Mouse (Mus musculus) inflammation-experienced regulatory T-cells, adult 6 months (primary cell): ENCODE measurements around the gene Dirc2. TPM values are rescaled to one million over a fixed set of nuclear protein-coding genes. Genes with fewer than 3 reads are reported as not detected.

Experiments
- ATAC-seq: one replicate; pipeline ENCODE4 v1.8.0; 2017
- polyA plus RNA-seq, 3 experiments: library from polyadenylated mRNA; unstranded; fragments of 100-300 nt; shearing (Covaris generic); gene quantifications; one replicate each; pipeline ENCODE4 v1.2.1; 2017

Dirc2 gene
- polyA plus RNA-seq, 3 experiments from 2014 or later, result 1.4 to 4.9 (median 1.9) TPM

DNA sequence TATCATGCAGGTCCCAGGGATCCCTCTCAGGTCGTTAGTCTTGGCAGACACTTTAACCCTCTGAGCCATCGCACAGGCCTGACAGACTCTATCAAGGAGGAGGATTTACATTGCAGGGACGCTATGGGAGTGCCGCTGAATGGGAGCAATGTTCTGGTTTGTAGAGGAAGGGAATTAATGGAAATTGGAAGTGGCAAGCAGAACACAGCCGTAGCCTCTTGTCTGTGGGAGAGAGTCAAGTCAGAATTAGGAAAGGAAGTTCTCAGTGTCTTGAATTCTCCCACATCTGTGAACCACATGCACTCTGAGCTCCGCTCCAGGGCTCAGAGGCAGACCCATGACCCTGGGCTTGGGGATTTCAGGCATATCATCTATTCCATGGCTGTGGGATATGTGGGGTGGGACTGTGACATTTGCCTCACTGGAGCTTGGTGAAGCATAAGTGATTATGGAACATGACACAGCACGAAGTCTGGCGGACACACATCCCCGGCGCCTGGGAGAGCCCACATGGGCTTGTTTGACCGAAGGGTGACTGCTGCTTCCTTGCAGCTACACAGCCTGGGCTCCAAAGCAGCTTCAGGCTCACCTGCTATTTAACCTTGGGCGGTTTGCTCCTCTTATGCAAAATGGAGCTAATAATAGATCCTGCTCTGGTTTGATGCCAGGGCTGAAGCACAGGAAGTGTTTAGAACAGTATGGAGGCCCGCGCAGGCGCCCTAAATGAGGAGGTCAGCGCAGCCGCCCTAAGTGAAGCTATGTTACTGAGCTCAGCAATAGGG, 87.6 kb downstream of the Dirc2 start:
- ATAC-seq, result no peak

DNA sequence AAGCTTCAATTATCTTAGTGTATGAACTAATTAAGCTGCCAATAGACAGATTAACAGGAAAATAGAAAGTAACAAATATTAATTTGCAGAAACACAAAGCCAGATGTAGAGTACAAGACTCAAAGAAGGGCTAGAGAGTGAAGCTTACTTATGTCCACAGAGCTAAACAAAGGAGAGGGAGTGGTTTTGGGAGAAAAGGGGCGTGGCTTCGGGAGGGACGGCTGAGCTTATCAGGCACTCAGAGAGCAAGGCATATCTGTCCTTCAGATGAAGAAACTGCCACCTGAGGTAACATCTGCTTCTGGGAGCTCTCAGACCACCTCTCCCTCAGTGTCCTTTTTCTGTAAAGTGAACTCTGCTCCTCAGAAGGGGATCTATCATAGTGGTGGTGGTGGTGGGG, 90.7 kb downstream of the Dirc2 start:
- ATAC-seq, result no peak

DNA sequence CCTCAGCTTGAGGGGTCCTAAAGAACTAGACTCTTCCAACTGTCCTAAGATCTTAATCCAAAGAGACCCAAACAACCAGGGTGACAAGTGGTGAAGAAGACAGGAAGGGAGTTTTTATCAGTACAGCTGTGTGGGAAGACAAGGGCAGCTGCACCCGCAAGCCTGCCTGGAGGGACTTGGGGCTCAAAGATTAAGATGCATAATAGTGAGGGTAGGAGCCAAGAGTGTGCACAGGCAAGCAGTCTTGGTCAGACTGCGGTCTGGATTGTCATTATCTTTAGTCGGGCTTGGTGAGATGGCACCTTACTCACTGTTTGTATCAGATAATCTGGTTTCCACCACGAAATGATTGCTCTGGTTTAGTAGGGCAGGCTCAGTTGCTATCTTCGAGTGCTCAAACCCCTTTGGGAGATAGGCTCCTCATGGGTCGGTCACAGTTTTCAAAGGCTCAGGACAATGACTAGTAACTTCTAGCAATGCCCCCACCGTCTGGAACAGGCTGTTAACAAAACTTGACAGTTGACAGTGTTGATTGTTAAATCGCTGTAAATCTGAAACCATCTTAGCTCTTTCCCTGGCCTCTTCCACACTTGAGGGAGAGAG, 91.5 kb downstream of the Dirc2 start:
- ATAC-seq, result no peak

DNA sequence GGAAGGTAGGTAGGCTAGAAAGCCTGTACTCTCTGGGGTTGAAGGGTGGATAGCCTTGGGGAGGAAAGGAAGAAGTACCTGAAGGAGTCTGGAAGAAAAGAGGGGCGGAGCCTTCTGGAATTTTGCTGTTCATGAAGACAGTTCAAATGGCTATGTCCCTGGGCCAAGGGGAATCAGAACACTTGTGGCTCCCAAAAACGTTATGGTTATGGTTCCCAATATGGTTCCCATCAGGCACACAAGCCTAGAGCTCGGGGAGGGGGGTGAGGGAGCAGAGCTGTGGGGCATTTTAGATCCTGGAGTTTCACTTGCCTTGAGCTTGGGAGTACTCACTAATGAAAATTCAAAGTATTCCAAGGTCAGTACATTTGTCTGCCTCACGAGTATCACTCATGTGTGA, 104.3 kb downstream of the Dirc2 start:
- ATAC-seq, result no peak

DNA sequence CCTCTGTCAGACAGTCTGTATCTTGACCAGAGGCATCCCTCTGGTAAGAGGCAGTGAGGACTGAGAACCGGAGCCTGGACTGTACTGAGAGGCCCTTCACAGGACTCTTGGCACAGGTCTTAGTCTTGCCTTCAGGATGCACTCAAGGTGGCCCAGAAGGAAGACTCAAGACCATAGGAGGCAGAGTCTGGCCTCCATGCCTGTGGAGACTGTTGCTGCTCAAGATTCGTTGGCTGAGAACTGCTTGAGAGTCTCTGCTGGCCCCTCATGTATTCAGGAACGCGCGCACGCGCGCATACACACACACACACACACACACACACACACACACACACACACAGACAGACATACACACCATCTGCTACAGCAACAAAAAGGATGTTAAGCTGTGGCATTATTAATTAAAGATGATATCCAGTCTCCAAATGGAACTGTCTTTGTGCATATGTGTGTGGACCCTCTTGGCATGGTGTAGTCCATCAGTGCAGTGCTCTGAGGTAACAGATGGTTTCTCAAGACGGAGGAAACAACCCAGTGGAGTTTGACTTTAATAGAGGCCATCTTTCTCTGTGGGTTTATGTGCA, 105.2 kb downstream of the Dirc2 start:
- ATAC-seq, result no peak

DNA sequence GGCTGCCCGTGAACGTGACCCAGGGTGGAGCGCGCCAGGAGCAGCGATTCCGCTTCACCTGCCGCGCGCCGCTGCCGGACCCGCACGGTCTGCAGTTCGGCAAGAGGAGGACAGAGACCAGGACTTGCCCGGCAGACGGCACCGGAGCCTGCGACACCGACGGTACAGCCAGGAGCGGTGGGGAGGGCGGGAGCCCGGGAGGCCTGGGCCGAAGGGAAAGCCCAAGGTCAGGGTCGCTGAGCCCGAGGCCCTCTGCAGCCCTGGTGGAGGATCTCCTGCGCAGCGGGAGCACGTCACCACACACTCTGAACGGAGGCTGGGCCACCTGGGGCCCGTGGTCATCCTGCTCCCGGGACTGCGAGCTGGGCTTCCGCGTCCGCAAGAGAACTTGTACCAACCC, 108.9 kb downstream of the Dirc2 start:
- no peak for ATAC-seq

DNA sequence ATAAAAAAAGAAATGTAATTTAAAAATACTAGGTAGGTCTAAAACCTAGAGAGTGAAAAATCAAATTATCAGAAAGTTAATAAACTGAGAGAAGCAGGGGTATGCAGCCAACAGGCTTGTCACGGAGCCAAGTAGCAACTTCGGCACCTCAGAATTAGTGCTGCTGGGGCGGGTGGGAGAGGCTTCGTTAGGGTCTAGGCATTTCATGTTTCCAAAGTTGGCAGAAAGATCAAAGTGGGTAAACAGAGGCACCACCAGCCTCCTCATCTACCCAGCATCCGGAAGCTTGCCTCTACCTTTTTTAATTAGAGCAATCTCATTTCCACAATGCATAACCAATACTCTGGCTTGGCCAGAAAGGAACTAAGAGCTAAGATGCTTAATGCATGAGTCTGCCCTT, 115.2 kb downstream of the Dirc2 start:
- no peak for ATAC-seq

DNA sequence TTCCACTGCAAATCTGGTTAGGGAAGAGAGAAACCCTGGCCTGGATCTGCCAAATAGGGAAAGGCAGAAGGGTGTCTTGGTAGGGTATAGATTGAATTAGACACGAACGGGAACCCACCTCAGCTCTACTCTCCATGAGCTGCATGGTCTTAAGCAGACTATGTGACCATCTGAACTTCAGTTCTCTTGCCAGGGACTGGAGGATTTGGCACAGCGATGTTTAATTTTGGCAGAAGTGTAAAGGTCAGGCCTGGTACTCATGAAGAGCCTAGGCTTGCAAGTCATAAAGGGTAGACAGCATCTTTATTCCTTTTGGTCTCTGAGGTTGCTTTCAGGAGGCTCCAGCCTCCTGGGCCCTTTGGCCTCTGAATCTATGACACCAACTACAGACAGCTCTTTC, 116.5 kb downstream of the Dirc2 start:
- ATAC-seq, result no peak

DNA sequence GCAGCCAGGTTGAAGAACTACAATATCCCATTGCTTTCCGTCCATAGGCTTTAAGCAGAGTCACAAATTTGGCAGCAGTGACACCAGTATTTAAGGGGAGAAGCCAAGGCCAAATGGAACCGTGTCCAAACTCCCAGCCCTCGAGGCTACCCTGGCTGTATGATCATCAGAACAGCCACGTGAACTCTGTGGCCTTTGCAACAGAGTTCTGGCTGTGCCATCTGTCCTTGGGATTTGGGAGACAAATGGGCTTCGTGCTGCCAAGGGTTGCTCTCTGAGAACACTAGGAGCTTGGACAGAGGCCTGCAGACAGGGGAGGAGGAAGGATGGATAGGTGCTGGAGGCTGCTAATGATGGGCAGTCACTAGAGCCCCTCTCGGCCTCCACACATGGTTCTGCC, 117.0 kb downstream of the Dirc2 start:
- no peak for ATAC-seq

DNA sequence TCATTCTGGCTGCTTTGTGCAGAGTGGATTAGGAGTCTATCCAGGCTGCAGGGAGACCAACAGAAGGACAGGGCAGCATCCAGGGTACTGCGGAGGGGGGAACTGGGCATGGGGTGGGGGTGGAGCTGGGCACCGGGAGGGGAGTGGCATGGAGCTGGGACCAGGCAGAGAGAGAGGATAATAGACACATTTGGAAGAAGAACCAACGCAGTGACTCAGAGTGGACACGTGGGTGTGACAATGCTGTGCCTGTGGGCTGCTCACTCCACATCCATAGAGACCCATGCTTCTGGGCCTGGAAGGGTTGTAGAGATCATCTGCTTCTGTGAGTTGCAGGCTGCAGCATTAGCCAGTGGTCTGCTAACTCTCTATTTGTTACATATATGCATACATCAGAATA, 120.3 kb downstream of the Dirc2 start:
- ATAC-seq, result no peak

Other genes with a start within 250 kb of the Dirc2 start
- not detected for gene Sema5b, start 228.2 kb downstream of the Dirc2 start, polyA plus RNA-seq
- 10 to 100 TPM; 20.7 to 25.2 (median 21.8) TPM for gene Hspbap1, start 1.0 kb upstream of the Dirc2 start, polyA plus RNA-seq
- 10 to 100 TPM; 36.0 to 48.6 (median 36.6) TPM for gene Parp14, start 102.2 kb upstream of the Dirc2 start, polyA plus RNA-seq
- 10 to 100 TPM; 62.4 to 76.7 (median 76.5) TPM for gene Parp9, start 169.1 kb upstream of the Dirc2 start, polyA plus RNA-seq
- 10 to 100 TPM; 47.2 to 59.8 (median 52.9) TPM for gene Dtx3l, start 169.8 kb upstream of the Dirc2 start, polyA plus RNA-seq
- gene Kpna1, start 209.4 kb upstream of the Dirc2 start, polyA plus RNA-seq, result 10 to 100 TPM; 39.8 to 41.2 (median 40.9) TPM